Mouse (Mus musculus) left cerebral cortex, adult 11 months (tissue): ENCODE results near the gene Ebf3.

Experiments used
- DNase-seq: peaks from one replicate; pipeline ENCODE4 v3.0.0; 2022; ENCODE audit warnings: low spot score

Ebf3 gene

DNA sequence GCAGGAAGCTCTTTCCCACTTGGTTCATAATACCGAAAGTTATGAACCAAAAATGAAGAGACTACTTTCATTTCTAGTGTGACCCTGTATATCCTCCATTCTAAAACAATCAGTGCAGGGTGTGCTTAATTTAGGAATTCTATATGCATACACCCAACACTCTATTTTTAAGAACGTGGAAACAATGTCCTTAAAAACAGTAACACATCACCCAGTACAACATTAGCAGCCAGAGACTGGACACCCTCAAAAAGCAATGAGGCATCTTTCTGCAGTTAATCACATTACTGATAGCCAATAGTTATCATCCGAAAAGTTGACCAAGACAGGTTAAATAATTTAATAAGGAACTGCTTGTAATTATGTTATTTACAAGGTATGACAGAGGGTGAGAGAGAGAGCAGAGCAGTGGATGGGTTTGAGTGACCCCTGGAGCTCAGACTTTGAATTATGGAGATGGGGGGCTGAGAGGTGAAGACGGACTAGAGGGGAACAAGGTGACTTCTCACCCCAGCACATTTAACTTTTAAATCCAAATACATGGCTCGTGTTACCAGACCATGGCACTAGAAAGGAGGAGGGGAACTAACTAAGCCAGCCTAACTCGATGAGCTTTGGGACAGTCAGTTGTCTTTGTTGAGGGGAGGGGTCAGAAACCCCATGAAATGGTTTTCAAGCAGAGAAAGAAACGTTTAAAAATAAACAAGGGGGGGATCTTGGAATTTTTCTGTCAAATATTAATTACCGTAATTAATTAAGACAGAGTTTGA, 2.7 kb downstream of the Ebf3 start:
- DNase-seq: no peak

DNA sequence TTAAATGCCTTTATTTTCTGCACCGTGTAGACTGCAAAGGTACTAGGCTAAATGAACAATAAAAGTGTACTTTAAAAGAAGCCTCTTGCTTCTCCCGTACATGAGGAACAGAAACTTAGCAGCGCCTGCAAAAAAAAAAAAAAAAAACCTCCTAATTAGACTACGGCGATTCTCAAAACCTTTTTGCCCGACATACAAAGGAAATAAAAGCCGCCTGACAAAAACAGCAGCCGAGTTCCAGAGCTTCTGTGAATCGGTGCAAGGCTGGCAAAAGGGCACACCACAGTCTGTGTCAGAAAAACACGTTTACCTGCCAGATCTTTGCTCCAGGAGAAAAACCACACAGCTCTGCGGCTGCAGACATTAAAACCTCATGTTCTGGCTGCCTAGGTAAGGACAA, 3.4 kb downstream of the Ebf3 start:
- DNase-seq: no peak

DNA sequence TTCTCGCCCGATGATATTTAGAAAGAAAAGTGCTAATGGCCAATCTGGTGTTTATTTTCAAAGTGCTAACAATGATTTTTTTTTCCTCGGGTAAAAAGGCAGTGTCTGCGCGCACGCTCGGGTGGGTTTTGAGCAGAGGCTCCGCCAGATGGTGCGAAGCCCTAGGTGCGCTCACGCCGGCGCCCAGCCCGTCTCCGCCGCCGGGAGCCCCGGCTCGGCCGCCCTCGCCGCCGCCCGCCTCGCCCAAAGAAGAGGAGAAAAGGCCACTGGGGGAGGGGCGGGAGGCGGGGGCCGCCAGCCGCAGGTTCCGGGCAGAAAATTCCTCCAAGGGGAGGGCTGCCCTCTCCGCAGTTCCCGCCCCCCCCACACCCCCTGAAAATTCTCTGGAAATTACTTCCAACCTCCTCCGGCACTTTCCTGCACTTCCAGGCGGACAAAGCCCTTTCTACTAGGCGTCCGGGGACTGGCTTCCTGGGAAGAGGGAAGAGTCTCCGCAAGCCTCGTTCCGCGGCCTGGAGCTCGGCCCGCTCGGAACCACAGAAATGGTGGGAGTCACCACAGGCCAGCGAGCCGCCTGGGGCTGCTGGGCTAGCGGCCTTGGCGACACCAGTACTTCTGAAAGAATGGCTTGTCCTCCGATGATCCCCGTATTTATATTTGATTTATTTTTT, 4.0 kb downstream of the Ebf3 start:
- DNase-seq: no peak

DNA sequence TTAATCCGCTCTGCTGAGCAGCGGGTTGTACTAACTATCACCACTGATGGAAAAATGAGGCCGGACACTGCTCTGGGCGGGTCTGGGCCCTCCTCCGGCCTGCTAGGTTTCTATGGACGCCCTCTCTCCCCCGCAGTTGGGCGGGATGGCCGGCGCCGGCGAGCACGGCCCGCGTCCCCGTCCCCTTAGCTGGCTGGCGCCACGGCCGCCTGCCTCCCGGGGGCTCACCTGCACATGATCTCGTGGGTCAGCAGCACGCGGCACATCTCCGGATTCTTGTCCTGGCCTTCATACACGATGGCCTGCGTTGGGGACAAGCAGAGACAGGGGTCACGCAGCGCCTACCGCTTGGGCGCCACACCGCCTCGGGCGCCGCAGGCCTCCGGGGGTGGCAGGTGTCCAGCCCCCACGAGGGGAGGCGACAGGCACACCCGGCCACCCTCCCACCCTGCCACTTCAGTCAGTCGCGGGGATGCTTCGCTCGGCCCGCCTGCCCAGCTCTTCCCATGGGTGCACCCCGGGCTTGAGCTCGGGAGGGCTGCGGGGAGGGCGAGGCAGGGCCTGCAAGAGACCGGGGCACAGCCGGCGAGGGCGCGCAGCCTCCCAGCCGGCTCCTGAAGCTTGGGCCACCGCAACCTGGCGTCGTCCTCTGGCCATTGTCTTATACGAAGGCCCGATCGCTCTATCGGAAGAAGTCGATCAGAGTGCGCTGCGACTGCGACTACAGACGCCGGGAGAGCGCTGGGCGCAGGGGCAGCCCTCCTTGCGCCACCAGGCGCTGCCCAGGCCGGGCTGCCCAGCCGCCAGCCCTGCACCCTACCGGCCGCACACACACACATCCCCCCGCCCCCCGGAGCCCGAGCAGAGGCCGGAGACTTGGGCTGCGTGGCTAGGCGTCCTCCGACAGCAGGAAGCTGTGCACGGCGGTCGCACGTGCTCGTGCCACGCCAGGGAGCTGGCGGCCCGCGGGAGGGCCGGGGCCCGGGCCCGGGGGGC, 4.9 kb downstream of the Ebf3 start:
- no peak for DNase-seq

DNA sequence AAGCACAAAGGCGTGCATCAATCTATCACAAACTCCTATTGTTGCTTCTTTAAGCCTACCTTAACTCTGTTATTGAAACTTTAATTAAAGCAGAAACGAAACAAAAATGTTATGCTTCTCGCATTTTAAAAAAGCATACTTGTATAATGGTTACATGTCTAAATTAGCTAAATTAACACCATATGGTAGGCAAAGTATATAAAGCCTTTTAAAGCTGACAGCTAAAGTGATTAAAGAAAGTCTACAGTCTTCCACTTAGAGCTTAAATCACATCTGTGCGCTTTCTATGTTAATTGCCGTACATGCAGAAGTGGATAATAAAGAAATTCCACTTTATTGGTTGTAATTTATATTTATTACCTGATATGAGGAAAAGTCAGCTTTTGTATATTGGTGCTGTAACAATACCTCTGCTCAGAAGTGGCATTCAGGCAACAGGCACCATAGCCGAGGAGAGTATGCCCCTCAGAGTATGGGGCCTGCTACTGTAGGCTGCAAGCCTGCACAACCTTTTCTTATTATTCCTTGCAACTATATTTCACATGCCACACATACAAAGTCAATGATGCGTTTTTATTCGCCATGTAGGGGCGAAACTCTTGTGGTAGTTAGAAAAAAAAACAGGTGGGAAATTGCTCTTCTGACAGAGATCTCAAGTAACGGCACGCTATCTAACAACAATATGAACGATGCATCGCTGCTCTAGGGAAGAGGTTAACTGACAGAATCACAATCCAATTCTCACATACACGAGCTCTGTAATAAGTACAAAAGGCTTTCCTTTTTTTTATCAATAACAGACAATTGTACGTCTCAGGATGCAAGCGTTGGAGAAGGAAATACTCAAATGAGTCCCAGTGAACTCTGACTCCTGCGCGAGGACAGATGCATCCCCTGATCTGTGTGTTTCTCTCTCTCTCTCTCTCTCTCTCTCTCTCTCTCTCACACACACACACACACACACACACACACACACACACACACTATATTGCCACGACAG, 5.9 kb downstream of the Ebf3 start:
- no peak for DNase-seq

DNA sequence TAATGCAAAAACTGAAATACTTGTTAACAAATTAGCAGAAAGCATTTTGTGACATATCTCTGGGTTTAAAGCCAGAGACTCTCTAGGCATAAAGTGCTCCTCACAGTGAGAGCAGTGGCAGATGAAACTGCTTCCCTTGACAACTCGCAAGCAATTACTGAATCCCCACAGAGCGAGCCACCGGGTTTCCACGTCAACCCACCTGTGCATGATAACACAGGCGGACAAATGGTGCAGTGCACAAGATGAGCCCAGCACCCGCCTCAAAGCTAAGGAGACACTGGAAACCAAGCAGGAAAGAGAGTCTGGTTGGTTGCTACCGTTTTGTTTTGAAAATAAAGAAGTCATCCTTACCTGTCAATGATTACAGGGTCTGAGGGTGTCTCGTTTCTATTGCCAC, 7.1 kb downstream of the Ebf3 start:
- no peak for DNase-seq

DNA sequence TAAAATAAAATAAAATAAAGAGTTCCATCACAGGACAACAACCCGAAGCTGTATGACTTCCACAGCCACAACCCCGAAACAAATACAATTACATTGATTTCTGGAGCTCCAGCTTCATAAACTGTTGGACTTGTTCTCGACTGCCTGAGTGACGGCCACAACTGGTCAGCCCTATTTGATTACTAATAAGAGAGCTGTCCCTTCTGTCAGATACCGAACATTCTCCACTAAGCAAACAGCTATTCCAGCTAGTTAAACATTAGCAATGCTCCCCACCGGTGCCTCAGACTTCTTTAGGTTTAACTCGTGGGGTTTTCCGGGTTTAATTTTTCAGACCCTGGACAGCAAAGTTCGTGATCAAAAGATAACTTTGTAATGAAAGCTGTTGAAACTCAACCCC, 8.1 kb downstream of the Ebf3 start:
- DNase-seq: no peak

DNA sequence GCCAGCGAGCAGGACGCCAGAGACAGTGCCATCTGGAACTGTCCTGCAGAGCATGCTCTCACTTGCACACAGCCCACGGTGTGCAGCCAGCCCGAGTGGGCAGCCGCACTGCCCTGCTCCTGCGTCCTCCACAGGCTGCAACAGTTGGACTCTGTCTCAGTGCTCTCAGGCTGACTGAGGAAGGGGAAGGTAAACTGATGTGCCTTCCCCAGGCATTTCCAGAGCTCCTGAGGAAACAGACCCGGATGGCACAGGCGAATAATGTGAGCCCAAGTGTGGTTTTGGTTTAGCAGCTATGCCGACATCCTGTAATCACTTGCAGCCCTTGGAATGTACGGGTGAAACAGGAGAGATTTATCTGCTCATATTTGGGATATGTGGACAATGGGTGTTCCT, 10.5 kb downstream of the Ebf3 start:
- DNase-seq: no peak

DNA sequence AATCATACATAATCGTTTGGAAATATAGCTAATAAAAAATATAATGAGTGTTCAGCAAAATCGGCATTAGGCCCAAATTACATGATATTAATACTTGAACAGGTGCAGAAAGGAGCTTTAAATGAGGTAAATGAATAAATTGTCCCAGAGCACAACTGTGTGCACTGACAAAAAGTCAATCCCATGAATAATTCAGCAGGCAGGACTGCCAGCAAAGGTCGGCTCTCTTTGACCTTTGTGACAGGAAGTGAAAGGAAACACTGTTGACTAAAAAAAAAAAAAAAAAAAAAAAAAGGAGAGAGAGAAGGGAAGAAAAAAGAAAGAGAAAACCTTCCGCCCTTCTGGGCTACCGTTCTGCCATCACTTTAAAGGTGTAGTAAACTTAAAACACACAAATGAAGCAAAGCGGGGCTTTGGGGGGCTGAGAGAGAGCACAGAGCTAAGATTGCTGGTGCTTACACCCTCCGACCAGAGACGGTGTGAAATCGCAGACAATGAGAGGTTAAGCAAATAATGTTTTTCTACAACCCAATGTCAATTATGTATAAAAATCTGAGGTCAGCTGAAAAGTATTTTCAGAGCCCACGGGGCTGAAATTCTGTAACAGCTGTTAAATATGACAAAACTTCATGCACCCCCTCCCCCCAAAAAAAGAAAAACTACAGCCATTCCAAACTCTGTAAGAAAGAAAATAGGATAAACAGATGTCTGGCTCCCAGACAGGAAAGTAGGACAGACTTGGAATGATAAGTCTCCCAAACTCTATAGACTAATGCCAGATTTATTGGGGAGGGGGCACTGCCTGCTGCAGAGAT, 11.1 kb downstream of the Ebf3 start:
- no peak for DNase-seq

DNA sequence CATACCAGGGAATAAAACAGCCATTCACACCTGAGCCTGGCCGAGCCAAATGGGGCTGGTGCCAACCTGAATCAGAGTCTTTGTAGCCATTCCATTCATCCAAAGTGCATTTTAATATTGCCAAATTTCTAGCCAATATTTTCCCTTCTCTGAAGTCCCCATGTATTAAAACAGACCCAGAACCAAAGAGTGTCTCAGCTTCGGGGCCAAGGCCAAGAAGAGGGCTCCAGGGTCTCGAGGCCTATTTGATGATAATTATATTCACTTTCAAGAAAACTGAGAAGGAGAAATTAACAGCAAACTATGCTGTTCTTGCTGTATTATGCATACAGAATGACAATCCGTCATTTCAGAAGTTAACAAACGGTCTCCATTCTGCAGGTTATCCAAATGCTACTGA, 12.1 kb downstream of the Ebf3 start:
- DNase-seq: no peak

DNA sequence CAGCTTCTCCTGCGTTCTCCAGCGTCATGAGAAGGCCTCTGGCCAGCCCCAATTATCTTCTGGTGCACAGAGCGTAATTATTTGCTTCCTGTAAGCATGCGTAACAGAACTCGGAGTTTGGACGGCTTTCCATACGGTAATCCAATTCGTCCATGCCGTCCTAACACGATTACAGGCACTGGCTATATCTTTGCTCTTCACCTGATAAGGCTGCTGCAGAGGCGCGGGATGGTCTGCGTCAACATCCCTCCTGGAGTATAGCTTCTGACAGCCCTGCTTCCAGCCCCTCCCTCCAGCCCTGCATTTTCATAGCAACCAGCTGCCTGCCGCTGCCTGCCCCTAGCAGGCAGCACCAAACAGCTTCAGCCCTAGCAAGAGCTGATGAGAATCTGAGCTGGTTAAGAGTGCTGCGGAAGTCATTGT, 12.9 kb downstream of the Ebf3 start:
- no peak for DNase-seq

DNA sequence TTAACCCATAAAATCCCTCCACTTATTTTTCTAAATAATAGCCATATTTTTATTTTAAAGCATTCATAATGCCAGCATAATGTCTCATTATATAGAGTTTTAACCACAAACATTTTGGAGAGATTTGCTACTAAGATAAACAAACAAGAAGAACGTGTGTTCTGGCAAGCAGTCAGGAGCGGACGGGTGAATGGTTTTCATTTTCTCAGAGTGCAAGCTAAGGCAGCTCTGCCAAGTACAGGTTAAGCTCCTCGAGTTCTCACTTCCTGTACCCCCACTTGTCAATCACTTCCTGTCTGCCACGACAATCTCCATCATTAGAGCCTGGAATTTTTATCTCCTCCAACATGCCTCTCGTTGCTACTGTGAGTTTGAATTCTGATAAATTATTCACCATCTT, 13.4 kb downstream of the Ebf3 start:
- no peak for DNase-seq

DNA sequence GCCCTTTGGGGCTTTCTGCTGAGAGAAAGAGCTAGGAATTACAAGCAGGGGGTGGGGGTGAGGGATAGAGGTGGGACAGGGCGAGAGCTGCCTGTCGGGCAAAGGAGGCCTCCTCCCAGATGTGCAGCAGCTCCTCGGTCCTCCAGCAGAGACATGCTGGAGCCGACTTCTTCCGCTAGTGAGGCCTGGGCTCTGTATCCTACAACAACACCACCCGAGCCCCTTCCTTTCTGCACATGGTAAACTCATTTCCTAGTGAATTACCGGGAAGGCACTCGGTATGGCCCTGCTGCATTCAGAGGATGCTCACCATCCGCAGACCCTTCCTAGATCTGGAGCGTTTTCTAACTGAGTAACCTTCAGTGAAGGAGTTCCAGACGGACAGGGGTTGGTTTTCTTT, 14.1 kb downstream of the Ebf3 start:
- no peak for DNase-seq

DNA sequence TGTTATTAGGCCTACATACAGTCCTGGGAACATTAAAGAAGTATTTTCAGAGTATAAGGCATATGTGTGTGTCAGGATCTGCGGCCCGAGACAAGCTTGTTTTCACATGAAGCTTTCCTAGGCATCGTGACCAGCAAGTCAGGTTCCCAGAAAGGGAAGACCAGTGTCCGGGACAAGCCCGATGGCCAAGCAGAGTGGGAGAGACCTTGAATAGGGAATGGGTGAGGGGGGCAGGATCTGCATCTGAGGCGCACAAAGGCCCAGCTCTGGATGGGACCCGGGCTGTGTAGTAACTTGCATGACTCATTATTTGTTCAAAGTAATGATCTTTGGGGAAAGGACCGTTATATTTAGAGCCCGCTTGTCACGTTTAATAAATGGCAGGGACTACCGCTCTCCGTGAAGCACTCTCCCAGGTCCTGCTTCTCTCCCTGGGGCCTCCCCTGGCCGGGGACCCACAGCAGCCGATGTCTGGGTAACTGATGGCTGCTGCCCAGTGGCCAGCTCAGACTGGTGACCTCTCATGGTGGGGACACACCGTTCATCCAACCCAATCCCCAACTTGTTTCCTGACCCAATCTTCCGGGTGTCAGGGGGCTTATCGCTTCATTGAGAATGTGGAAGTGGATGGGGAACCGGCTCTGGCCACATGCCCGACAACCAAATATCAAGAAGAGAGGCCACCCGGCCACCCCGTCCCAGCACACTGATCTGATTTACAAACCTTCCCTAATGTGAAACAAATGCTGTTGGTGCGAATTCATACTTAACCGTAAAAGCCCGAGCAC, 16.5 kb downstream of the Ebf3 start:
- DNase-seq: no peak

DNA sequence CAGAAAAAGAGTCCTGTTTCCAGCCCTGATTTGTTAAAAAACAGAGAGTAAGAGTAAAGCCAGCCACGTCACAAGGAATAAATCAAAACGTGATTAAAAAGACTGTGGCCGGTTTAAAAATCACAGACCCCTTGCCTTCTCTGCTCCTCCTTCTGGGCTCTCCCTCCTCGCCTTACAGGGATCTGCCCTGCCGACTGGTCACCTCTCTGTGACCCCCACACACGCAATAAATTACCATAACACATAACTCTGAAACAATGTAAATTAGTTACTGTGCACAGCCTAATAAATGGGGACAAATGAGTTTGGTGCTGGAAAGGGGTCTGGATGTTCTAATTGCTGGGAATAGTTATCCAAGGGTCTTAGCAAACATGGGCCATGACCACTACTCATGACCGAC, 17.1 kb downstream of the Ebf3 start:
- DNase-seq: no peak

DNA sequence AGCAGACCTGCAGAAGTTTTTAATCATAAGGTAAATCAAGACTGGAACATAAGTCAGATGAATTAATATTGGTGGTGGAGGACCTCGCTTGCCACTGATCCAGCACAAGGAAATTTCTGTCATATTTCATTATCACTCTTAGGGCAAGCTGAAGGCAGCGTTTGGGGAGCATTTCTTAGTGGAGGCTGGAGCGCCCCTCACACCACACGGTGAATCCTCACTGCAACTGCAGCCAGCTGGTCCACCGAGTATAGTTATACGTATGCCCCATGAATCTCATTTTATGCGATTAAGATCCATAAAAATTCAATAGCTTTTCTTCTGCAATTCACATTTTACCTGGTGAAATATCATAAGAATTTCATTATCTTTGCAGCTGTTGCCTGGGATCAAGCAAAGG, 18.6 kb downstream of the Ebf3 start:
- no peak for DNase-seq

DNA sequence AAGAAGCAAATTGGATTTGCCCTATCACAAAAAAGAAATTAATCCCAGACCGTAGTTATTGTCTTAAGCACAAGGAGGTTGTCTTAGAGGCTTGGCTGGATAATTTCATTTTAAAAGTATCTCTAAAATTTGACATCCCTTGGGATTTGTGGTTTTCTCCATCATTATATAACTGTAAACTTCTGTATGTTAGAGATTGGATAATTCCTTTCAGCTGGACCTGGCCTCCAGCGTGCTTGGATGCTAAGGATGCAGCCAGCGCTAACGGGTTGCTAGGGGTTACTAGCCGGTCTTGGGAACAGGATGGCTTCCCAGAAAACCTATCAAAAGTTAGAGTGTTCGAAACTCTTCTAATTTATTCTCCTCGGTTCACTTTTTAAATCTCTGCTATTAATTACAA, 19.8 kb downstream of the Ebf3 start:
- DNase-seq: no peak

DNA sequence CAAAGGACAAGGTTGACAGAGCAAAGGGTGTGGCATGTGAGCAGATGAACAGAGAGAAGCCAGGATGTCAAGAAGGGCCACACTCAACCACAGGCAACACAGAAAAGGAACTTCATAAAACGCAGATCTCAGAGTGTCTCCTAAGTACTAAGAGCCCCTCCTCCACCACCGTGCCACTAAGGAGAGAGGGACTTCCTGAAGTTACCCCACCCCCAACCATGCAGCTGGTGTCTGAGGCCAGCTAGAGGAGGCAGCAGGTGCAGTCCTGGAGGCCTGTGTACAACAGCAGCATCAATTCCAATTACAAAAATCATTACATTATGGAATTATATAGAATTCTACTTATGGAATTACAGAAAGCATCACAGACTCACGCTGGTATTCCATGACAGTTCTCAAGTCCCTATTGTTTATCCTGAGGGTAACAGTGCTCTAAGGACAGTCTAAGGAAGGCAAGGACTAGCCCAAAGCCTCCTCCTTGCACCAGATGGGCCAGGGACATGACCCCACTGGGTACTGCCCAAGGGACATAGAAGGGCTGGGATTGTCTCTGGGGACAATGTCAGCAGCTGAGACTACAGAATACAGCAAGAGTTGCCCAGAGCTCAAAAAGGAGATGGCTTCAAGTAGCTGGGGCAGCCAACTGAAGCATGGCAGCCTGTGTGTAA, 24.8 kb downstream of the Ebf3 start:
- no peak for DNase-seq

DNA sequence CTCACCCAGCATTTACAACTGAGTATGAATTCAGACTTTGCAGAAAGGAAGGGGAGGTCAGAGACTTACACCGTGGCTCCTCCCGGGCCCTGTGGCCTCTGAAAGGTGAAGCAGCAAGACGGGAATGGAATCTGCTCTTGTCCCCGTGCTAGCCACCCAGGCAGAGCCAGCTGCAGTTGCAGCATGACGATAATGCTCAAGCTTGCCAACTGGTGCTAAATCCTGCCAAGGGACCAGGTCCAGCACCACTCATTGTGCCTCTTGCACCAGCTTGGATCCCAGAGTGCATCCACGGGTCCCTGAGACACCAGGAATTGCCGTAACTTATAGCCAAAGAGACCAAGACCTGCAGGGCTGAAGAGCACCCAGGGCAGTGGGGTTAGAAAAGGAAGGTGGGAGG, 36.1 kb downstream of the Ebf3 start:
- no peak for DNase-seq
